Mouse (Mus musculus): ENCODE data around the gene Rasip1. TPM values are rescaled to one million over a fixed set of nuclear protein-coding genes. Genes with fewer than 3 reads are reported as not detected.

The Rasip1 gene
- total RNA-seq (2022), result 10 to 100 TPM; 17.8 to 27.2 (median 26.2) TPM

DNA sequence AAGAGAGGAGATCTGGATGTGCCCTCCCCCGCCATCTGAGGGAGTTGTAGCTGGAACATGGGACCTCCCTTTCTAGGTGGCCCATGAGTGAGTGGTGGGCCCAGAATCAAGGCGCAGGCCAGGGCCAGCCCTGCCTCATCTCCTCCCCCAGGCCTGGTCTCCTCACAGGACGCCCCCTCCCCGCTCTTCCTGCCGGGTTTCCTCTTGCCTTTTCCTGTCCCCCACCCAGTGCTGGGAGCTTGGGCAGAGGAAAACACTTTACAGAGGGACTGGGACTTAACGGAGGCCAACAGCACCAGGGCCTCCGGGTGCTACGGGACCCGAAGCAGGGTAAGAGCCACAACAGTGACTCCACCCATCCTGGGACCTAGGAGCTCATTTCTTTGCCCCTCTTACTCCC is at the start of gene Rasip1:
Rasip1 (plus strand) TSS at position 228 of the 400 bp plus-strand sequence.
- DNase-seq (ENCODE audit: low spot score), result peak; percentile 76

DNA sequence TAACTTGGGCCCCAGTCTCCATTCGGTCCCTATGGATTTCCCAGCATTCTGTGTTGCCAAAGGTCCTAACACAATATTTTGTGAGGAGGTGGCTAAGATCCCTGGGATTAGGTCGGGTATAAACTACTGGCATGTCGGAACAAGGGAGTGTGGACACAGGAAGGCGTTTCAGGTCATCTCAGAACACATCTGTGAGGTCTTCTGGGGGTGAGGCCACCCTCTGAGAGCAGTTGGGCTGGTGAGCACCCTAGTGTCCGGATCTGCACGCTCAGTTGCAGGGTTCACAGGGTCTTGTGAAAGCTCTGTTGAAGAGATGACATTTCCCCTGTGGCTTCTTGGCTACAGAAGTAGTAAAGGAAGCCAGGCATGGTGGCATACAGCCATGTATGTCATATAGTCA is 41.4 kb upstream of the Rasip1 start:
- DNase-seq (ENCODE audit: low spot score), result no peak

DNA sequence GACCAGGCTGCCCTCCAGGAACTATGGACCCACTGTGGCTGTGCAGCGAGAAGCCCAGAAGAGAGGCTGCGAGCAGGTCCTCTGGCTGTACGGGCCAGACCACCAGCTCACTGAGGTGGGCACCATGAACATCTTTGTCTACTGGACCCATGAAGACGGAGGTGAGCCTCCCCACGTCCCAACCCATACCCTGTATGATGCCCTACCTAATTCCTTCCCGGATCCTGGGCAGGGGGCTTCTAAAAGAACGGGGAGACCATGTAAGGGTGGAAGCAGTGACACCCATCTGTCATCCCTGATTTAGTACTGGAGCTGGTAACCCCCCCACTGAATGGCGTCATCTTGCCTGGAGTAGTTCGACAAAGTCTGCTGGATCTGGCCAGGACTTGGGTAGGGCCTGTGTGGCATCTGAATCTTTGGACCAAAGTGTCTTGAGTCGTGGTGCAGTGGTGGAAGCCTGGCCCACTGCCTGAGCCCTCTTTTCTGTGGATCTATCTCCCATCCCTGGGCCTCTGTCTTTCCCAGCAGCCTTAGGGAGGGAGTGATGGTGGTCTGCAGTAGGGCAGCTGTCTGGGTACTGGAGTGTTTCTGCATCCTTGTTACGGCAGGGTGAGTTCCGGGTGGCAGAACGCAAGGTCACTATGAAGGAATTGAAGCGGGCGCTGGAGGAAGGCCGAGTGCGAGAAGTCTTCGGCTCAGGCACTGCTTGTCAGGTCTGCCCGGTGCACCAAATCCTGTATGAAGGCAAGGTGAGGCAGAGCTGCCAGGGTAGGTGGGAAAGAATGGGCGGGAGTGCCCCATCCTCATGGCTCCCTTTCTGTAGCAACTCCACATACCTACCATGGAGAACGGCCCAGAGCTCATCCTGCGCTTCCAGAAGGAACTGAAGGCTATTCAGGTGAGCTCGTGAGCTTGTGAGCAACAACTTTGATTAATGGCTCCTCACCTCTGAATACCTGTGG is 39.4 kb upstream of the Rasip1 start:
- DNase-seq (ENCODE audit: low spot score), result no peak

DNA sequence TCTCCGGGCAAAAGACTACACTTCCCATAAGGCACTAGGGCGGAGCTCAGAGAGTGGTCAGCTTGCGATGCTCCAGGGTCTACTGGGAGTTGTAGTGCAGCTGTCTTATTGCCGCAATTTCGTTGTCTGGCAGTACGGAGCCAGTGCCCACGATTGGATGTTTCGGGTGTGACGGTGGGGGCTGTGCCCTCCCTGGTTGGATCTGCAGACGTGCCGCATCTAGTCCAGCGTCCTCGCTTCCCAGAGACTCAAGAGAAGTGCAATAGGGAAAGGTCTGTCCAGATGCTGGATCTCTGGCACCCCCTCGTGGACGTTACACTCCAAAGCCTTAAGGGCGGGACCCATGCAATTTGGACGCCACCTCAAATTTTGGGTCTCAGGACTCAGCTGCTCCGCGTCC is 38.1 kb upstream of the Rasip1 start:
- peak; percentile 95 for DNase-seq (ENCODE audit: low spot score)

DNA sequence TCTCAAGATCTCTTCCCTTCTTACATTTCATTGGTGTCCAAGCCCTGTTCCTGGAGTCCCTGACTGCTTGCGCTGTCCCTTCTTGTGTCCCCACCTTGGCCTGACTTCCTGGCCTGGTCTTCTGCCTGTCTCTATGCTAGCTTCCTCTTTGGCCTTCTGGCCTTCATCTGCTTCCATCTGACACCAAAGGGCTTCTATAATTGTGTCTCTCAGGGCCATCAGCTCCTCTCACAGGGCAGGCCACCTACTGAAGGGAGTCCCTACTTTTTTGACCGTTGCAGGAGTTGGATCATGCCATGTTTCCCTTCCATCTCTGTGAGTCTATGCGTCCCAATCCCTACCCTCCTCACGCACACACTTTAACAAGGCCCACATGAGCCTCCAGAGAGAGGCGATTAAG is 37.4 kb upstream of the Rasip1 start:
- no peak for DNase-seq (ENCODE audit: low spot score)

DNA sequence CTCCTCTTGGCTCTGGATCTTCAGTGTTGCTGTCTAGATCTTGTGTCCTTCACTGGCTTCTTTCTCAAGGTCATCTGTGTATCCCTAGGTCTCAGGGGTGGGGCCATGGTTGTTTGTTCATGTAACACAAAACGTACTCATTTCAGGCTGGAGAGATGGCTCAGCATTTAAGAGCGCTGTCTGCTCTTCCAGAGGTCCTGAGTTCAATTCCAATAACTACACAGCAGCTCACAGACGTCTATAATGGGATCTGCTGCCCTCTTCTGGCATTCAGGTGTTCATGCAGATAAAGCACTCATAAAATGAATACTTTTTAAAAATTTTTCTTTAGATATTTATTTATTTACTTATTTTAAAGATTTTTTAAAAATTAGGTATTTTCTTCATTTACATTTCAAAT is 36.4 kb upstream of the Rasip1 start:
- no peak for DNase-seq (ENCODE audit: low spot score)

DNA sequence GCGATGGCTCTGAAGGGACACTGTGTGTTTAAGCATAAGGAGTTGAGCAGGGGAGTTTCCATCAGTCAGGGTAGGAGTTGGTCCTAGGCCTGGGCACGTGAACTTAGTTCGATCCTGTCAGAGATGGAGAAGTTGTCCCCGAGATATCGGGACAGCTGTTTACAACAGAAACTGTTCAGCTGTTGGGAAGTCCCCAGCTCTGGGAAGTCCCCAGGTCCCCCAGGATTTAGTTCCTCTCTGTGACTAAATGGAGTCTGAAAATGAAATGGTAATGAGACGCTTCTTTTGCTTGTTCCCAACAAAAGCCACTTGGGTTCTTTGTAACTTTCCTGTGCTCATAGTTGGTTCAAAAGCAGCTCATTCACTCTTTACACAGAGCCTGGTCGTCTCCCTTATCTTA is 35.4 kb upstream of the Rasip1 start:
- no peak for DNase-seq (ENCODE audit: low spot score)

DNA sequence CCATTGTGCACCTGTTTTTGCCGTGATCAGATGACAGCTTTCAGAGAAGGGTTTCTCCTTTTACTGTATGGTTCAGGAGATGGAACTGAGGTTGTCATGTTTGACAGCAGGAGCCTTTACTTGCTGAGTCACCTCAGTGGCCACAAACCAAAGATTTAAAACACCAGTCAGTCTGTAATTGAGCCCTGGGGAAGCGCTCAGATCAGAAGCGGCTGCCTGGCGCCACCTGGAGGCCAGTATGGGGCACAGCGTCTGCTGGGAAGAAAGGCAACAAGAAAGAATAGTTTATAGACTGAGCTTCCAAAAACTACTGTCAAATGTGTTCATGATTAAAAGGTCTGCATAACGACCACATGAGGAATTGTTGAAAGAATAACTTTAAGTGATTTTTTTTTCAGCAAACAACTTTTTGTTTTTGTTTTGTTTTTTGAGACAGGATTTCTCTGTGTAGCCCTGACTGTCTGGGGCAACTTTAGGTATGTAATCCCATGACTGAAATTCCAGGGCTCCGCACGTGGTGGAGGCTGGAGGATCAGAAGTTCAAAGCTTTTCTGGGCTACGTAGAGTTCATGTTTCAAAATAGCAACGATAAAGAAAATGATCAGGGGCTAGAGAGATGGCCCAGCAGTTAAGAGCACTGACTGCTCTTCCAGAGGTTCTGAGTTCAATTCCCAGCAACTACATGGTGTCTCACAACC is 34.0 kb upstream of the Rasip1 start:
- DNase-seq (ENCODE audit: low spot score), result peak; percentile 67

DNA sequence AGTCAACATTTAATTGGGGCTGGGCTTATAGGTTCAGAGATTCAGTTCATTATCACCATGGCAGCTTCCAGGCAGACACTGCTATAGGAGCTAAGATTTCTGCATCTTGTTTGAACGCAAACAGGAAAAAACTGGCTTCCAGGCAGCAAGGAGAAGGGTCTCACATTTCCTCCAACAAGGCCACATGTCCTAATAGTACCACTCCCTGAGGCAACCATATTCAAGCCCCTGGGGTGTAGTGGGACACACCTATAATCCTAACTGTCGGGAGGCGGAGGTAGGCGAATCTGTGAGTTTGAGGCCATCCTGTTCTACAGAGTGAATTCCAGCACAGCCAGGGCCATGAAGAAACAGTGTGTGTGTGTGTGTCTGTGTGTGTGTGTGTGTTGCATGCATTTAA is 32.1 kb upstream of the Rasip1 start:
- no peak for DNase-seq (ENCODE audit: low spot score)

DNA sequence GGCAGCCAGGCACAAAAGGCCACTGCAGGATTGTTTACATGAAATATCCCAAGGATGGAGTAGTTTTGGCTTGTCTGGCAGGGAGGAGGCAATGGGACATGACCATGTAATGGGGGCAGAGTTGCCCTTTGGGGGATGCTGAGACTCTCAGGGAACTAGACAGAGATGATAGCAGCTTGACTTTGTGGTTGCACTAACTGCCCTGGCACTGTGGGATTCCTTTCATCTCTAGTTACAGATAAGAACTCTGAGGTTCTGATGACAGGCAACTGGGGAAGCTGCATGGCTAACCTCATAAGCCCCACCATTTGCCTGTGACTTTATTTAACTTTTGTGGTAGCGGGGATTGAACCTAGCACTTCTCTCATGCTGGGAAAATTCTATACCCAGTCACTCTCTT is 31.2 kb upstream of the Rasip1 start:
- DNase-seq (ENCODE audit: low spot score), result no peak

DNA sequence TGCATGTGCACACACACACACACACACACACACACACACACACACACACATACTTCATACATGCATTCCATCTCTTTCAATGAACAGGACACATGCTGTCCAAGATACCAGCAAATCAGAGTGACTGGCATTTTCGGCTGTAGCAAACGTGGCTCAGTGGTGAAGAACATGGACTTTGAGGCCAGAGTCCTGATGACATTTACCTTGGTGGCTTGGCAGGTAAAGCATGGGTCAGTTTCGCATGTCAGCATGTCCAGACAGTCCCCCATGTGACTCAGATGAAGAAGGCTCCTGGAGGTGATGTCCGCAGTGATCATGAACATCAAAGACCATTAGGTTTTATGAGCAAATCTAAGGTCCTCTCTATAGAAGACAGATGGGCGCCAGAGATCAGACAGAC is 30.3 kb upstream of the Rasip1 start:
- DNase-seq (ENCODE audit: low spot score), result no peak

DNA sequence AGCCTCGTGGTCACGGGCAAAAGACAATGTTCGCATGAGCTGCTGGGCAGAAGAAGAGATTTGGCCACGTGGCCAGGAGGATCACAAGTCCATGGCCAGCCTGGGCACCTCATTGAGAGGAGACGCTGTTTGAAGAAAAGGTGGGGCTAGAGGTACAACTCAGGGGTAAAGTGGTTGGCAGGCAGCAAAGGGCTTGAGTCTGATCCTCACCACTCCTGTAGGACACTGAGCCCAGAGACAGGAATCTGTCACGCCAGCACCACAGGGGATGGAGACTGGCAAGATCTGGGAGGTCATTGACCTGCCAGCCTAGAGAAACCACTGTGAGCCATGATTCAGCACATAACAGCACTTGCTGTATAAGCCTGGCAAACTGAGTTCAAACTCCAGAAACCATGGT is 29.8 kb upstream of the Rasip1 start:
- DNase-seq (ENCODE audit: low spot score), result no peak

DNA sequence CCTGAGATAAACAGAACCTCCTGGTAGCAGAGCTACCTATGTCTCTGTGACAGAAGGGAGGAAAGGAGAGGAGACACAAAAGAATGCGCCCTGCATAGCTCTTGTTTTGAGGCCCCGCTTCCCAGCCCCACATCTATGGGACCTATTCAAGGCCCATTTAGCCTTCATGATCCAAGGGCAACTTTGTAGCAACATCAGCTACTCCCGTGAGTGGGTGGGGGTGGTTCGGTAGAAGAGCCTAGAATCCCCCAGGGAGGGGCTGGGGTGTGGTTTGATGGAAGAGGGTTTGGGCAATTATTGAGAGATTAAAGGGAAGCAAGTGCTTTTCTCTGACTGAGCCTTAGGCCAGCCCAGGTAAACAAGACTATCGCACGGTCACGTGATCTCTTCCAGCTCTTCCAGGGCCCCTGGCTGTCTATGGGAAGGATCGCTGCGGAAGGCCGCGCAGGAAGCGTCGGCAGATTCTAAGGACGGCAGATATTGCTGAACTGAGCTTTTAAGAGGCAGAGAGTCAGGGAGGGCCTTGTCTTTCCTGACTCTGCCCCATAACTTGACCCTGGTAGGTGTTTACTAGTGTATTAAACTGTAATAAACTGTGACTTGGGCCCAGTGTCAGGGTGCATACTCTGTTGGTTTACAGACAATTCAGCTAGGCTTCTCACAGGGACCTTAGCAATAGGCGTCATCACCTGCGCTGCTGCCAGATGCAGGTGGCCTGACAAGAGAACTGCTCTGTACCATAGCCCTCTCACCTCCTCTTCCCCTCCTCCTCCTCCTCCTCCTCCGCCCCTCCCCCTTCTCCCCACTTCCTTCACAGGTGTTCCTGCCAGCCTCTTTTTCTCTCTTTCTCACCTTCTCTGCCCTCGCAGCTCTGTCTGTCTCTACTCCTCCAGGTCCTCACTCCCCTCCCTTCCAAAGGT is 28.1 kb upstream of the Rasip1 start:
- no peak for DNase-seq (ENCODE audit: low spot score)

DNA sequence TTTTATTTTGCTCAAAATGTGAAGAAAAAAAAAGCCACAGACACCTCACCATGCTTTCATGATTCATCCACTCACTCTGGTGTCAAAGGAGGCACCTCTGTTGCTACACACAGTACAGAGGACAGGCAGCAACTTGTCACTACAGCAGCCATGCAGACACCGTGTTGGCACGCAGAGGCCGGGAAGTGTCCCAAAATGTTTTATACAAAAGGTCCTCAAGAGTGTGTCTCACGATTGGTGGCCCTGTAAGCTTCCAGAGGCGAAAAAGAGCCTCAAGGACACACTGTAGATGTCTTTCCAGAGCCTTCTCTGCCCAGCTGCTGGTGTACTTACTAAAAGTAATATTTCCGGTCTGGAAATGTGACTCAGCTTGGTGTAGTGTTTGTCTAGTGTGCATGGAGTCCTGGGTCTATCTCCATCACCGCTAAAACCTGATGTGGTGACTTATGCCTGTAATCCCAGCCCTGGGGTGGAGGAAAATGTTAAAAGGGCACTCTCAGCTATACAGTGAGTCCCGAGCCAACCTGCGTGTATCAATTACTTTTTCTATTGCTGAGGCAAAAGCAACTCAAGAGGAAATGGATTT is 21.5 kb upstream of the Rasip1 start:
- DNase-seq (ENCODE audit: low spot score), result no peak

DNA sequence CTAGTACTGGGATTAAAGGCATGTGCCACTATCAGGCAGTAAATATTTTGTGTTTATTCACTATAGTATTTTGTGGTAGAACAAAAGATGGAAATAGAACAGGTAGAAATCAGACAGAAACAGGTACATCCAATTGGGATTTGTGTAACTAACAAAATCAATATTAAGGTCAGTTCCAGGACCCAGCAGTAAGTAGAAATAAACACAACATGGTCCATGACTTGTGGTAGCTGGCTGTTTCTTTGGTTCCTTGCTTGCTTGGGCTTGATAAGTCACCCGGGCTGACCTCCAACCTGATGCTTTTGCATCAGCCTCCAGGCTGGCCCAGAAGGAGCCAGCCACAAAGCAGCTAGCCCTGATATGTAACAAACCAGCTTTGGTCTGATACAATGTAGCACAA is 17.8 kb upstream of the Rasip1 start:
- no peak for DNase-seq (ENCODE audit: low spot score)

DNA sequence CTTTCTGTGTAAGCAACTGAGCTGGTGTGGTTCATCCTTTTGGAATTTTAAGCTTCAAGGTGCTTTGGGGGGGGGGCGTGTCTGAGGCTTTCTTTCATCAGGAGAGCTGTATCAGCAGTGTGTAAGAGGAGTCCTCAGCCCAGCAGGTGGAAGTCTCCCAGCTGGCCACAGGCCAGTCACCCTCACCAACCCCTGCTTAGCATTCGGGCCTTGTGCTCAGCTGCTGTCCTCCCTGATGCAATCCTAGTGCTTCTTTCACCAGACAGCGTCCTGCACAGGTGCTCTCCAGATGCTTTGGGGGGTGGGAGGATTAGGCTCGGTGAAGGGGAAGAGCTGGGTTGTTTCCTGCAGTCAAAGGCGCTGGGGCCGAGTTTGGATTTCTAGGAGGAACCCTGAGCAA is 11.0 kb upstream of the Rasip1 start:
- no peak for DNase-seq (ENCODE audit: low spot score)

DNA sequence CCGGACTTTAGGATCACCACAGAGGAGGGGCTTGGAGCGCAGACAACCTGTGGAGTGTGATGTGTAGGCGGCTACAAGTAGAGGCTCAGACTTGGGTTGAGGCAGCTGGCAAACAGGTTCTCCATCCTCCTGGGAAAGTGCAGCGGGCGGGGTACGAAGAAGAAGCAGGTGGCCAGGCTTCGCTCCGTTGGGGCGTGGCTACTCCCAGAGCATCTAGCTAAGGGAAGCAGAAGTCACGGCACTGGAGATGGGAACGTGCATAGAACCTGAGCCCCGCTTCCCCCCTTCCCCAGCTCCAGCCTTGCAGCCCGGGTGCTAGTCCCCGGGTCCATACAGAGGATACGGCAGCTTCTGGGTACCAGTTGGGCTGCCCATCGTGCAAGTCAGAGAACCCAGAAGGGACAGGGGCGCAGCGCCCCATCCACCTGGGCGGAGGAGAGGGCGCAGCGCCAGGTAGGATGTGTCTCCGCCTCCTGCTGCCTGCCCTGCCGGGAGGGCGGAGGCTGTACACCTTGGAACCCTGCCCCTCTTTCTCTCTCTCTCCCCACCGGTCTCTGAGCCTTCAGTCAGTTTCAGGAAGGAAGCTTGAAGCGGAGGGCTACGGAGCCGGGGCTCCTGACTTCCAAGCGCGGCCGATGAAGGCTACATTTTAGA is 10.1 kb upstream of the Rasip1 start, which contains the start of gene Fut1:
Fut1 (plus strand) TSS at position 248 of the 654 bp plus-strand sequence.
- DNase-seq (ENCODE audit: low spot score), result no peak

DNA sequence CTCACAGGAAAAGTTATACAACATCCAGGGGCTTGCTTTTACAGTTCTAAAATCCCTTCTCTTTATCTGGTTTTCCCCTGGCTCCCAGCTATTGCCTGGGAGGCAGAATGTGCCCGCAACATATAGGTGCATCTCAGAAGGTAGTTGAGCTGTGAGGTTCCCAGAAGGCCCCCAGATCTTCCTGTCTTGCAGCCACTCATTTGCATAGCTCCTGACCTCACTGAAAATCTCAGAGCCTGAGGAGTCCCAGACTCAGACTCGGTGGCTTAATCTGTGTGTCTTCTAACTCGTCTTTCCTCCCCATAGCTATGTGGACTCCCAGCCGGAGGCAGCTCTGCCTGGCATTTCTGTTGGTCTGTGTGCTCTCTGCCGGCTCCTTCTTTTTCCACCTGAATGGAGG is 9.0 kb upstream of the Rasip1 start:
- no peak for DNase-seq (ENCODE audit: low spot score)

DNA sequence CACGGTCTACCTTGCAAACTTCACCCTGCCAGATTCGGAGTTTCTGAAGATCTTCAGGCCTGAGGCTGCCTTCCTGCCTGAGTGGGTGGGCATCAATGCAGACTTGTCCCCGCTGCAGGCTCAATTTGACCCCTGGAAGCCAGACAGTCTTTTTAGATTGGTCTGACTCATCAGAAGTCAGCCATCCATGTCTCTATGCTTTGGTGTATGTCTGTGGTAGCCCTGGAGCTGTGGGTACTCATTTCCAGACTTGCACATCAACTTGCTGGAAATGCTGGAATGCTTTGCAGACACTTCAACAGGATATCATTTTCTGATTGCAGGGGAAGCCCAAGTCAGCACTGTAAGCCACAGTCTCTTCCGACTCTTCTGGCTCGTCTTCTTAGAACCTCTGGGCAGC is 7.7 kb upstream of the Rasip1 start:
- no peak for DNase-seq (ENCODE audit: low spot score)

DNA sequence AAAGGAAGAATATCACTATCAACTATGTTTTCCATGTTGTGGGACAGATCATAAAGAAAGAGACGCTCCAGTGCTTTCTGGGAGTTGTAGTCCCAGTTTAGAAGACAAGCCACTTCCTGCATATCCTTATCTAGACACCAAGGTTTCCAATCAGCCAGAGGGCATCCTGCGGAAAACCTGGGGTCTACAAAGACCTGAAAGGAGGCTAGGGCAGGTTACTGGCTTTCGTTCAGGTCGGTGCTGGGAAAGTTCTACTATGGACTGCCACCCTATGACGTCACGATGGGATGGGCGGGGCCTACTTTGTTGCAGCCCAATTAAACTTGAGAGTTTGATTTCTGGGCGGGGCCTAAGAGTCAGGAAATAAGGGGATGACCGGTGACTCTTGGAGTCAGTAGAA is 5.8 kb upstream of the Rasip1 start, which contains the start of gene Izumo1:
Izumo1 (plus strand) TSS at position 369 of the 400 bp plus-strand sequence.
- no peak for DNase-seq (ENCODE audit: low spot score)

DNA sequence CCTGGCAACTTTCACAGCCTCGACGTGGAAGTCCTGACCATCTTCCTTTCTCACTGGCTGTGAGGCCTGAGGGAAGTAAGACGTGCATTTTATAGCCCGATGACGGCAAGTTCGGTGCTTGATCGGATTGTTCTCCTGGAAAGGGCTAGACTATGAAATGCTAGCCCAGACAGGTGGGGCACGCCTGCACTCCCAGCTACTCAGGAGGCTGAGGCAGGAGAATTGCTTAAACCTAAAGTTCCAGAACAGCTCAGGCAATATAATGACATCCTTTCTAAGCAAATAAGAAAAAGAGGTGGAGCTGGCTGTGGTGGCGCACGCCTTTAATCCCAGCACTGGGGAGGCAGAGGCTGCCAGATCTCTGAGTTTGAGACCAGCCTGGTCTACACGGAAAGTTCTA is 3.8 kb upstream of the Rasip1 start:
- no peak for DNase-seq (ENCODE audit: low spot score)
